Mouse (Mus musculus) adipocyte (in vitro differentiated cells): ENCODE measurements around the gene Hsd17b1.
A peak's percentile ranks its signal among the peaks of the same experiment; 100 is the strongest.
"Not testable (repeated sequence)": the region's sequence is repeated elsewhere in the genome, so short reads cannot be mapped to it uniquely, and the experiment has no call there.

Experiments
- DNase-seq: peaks from one replicate; pipeline ENCODE4 v3.0.0-alpha.2; 2016; ENCODE audit warnings: low spot score

Hsd17b1 gene

GRCm38 (mm10) chr11:101085617-101086322, 7.6 kb downstream of the Hsd17b1 start:
- no peak for DNase-seq

GRCm38 (mm10) chr11:101086323-101086674, 8.1 kb downstream of the Hsd17b1 start:
- DNase-seq = no peak

- peak; percentile 95 for DNase-seq
Observed at GRCm38 (mm10) chr11:101086756-101087681, 8.8 kb downstream of the Hsd17b1 start, which contains the start of gene Mlx. TSS of gene Mlx (plus strand) at chr11:101087277.

- DNase-seq = no peak
Observed at GRCm38 (mm10) chr11:101087682-101088055, 9.5 kb downstream of the Hsd17b1 start.

- peak; percentile 54 for DNase-seq
Observed at GRCm38 (mm10) chr11:101089931-101090330, 11.7 kb downstream of the Hsd17b1 start.

GRCm38 (mm10) chr11:101094930-101095313, 16.7 kb downstream of the Hsd17b1 start:
- DNase-seq = no peak

- DNase-seq = peak; percentile 96
Observed at GRCm38 (mm10) chr11:101095314-101096024, 17.3 kb downstream of the Hsd17b1 start, which contains the start of gene Psmc3ip. TSS of gene Psmc3ip (minus strand) at chr11:101095436.

GRCm38 (mm10) chr11:101098231-101098630, 20.0 kb downstream of the Hsd17b1 start:
- DNase-seq = no peak

- no peak for DNase-seq
Observed at GRCm38 (mm10) chr11:101103011-101103410, 24.8 kb downstream of the Hsd17b1 start.

GRCm38 (mm10) chr11:101109351-101109750, 31.1 kb downstream of the Hsd17b1 start:
- DNase-seq = no peak

GRCm38 (mm10) chr11:101110708-101111107, 32.5 kb downstream of the Hsd17b1 start:
- DNase-seq = no peak

- DNase-seq = no peak
Observed at GRCm38 (mm10) chr11:101111178-101111577, 33.0 kb downstream of the Hsd17b1 start.

GRCm38 (mm10) chr11:101112186-101112585, 34.0 kb downstream of the Hsd17b1 start:
- no peak for DNase-seq

- no peak for DNase-seq
Observed at GRCm38 (mm10) chr11:101115564-101115963, 37.4 kb downstream of the Hsd17b1 start.

GRCm38 (mm10) chr11:101118105-101118504, 39.9 kb downstream of the Hsd17b1 start:
- DNase-seq = no peak

- peak; percentile 33 for DNase-seq
Observed at GRCm38 (mm10) chr11:101119131-101119760, 41.0 kb downstream of the Hsd17b1 start.

- DNase-seq = peak; percentile 99
Observed at GRCm38 (mm10) chr11:101119761-101120544, 41.7 kb downstream of the Hsd17b1 start, which contains the start of the genes Retreg3 and Tubg1. TSS of gene Retreg3 (minus strand) at chr11:101119893. TSS of gene Tubg1 (plus strand) at chr11:101119938.

GRCm38 (mm10) chr11:101120545-101121188, 42.5 kb downstream of the Hsd17b1 start:
- no peak for DNase-seq

- DNase-seq = not testable (repeated sequence)
Observed at GRCm38 (mm10) chr11:101124494-101124893, 46.3 kb downstream of the Hsd17b1 start.

- DNase-seq = not testable (repeated sequence)
Observed at GRCm38 (mm10) chr11:101125008-101125407, 46.8 kb downstream of the Hsd17b1 start.
